Mouse (Mus musculus) gastrocnemius, postnatal 10 days (tissue): ENCODE results near the gene Rgs5. TPM values are rescaled to one million over a fixed set of nuclear protein-coding genes. Genes with fewer than 3 reads are reported as not detected.
A peak's percentile ranks its signal among the peaks of the same experiment; 100 is the strongest.

ENCODE experiments used
- DNase-seq: peaks from one replicate; pipeline ENCODE4 v3.0.0; 2021; ENCODE audit warnings: mixed read lengths
- long read RNA-seq, 2 experiments: library from polyadenylated mRNA; stranded (forward); transcript quantifications; one replicate each; pipeline ENCODE4 v2.0.0; 2021
- total RNA-seq, 2 experiments: library from RNA; stranded (reverse); gene quantifications; 2 replicates each; pipeline ENCODE4 v1.2.3; 2021

The Rgs5 gene
- total RNA-seq, result 100 to 1,000 TPM; 198 to 208 TPM
- long read RNA-seq, experiment 1, full-length matches to known transcripts, result 242 of 271 reads
- long read RNA-seq, experiment 1, partial matches to known transcripts, result 25 of 271 reads
- long read RNA-seq, experiment 1, other reads (novel, unspliced or antisense), result 4 of 271 reads
- long read RNA-seq, experiment 2, full-length matches to known transcripts, result 195 of 224 reads
- long read RNA-seq, experiment 2, partial matches to known transcripts, result 26 of 224 reads
- long read RNA-seq, experiment 2, other reads (novel, unspliced or antisense), result 3 of 224 reads

DNA sequence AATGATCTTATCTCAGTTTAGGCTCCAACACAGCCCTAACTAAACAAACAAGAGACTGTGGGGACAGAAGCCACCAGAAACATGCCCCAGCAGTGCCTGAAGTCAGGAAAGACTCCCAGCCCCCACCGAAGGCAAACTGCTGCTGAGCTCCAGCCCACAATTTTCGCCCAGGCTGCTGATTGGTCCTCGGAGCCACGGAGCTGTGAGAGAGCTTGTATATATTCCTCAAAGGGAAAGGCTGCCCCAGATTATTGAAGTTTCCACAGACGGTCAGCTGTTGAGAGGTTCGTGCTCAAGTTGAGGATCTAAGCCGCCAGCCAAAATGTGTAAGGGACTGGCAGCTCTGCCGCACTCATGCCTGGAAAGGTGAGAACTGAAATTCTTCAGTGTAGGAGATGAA lies at the start of gene Rgs5:
TSS of gene Rgs5 (plus strand) at position 246 of the 400 bp plus-strand sequence.
- DNase-seq, result no peak

DNA sequence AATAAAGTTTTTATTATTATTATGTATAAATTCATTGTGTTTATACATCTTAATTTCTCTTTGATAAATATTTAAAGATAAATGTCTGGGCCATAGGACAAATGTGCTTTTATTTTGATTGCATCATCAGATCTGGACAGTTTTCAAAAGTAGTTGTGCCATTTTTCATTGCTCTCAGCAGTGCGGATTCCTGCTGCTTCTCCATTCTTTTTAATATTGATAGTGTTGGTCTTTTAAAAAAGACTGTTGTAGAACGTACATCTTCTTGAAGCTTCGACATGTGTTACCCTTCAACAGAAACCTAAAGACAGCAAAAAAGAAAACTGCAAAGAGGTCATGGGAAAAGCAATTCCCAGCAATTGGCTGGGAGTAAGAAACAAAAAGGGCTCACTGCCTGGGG lies 49.1 kb upstream of the Rgs5 start:
- no peak for DNase-seq

DNA sequence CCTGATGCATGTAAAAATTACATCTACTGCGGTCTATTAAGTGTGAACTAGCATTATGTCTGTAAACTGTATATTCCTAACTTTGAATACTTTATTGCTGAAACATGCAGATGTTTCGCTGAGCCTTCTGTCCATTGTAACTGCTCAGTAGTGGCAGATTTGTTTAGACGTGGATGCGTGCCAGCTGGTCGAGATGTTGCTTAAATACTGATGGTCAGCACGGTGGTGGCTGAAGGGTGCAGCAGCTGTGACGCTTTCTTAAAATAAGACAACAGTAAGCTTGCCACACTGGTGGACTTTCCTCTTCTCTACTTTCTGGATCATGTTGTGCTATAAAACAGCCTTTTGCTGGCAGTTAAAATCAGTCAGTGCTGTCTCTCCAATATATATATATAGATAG lies 25.6 kb upstream of the Rgs5 start:
- DNase-seq, result no peak

DNA sequence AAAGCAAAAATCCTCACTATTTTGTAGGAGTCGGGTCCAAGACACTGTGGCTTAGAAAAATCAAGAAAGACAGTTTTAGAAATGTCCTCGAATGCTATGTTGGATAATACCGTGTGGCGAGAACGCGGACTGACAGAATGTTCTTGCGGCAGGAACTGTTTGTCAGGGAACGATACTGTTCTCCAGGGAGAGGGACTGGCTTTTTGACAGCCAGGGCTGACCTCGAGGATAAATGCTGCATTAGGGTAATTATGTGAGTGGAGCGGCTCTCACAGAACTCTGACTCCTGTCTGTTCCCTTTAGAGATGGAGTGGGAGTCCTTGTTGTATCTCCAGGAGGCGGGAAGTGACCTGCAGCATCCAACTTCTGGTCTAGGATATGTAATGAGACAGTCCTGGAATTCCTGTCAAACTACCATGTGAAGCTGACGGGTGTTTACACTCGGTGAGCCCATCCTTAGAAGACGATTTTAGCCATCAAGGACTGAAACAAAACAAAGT lies 18.0 kb upstream of the Rgs5 start:
- no peak for DNase-seq

DNA sequence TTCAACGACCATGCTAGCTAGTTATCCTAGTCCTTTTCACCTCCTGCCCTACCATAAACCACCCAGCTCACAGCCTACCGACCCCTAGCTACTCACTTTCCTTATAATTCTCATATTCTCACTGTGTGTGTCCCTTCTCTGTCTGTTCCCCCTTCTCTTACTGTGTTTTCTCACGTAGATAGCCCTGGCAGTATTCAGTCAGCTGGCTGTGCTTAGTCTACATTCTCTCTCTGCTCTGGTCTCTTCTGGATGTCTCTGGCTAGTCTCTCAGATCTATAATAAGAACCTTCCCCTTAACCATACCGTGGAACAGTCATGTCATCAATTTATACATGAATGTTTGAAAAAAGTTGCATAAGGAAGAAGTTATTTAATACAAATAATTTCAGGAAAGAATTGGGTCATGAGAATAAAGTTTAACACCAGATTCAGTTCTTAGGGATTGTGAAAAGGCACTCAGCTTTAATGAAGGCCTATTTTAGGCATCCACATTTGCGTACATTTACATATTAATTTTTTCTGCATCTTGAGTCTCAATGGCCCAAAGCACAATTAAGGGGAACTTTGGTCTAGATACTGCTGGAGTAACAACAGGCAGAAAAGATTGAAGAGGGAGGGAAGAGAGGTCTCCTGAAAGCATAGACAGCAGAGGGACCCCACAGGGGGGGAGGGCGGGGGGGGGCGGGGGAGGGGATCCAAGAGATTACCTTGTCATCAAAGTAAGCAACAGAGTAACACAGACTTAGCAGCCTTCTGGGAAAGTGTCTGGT lies 10.2 kb upstream of the Rgs5 start:
- DNase-seq, result no peak

DNA sequence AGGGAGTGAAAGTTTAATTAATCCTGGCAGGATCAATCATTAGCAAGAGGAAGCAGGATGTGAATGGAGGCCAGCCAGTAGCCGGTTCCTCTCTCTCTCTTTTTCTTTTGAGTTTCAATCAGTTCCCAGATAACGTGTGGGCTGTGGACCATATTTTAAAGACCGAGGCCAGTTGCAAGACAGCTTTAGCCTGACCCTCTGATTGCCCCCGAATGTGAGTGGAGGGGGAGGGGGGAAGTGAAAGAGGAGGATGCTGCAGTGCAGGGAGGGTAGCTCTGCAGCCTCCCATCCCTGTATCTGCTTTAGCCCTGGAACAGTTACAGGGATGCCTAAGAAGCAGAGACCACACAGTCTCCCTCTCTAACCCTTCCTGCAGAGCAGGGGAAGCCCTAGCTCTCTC lies 4.2 kb downstream of the Rgs5 start:
- no peak for DNase-seq

DNA sequence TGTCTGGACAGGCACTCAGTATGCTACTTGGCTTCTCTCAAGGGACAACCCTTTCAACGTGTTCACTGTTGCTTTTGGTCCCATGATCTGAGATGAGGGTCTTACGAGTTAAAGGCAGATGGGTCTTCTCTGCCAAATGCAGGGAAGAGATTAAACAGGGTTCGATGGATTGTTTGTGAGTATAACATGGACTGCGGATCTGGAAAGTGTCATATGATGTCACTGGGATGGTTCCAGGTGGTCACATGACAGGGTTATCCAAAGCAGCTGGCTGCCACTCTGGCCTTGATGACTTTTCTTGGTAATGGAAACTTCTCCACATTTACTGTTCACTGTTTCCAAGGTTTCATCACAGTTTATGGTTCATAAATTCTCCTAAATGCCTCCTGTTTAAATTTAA lies 12.0 kb downstream of the Rgs5 start:
- no peak for DNase-seq

DNA sequence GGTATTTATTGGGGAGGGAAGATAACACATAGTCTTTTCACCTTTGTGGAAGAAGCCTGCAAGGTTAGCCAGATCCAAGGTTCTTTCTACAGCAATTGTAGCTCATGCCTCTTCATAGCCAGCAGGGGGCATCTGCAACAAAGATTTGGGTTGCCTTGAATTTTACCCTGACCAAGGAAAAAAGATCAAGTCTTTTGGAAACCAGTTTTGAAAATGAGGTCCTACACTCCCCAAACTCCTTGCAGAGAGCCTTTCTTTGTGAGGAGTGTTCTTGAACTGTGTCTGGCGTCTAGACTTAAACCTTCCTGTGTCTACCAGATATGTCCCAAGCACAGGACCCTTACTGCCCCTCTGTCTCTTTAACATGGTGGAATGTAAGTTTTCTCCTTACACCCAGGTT lies 15.4 kb downstream of the Rgs5 start:
- DNase-seq, result peak; percentile 23

DNA sequence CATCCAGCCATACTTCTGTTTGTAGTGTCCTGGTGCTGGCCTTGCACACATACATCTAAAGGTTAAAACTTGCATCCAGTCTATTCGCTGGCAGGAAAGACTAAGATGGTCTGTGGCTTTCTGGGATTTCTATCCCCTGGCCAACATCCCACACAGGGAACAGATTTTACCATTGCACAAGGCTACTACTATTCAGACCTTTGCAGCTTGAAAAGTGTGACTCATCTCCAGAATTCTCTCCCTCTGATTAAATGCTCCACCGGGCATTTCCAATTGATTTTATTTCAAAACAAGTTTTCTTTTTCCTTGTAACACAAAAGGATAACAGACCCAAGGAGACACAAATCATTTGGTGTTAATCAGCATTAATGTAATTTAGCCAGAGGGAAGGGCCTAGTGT lies 16.5 kb downstream of the Rgs5 start:
- DNase-seq, result no peak

DNA sequence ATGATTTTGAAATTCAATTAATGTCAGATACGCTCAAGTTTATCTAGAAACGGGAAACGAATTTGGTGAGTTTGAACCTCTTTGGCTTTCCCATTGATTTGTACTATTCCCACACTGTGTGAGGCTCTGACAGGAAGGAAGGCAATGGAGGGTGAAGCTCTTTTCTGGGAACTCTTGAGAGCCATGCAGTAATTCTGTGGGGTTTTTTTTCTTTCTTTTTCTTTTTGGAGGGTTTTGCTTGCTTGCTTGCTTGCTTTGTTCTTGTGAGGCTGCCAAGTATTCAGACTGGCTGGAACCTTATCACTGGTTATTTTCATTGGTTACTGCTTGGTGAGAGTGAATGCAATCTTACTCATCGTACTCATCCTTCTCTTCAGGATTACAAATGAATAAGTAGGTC lies 17.0 kb downstream of the Rgs5 start:
- DNase-seq, result no peak

DNA sequence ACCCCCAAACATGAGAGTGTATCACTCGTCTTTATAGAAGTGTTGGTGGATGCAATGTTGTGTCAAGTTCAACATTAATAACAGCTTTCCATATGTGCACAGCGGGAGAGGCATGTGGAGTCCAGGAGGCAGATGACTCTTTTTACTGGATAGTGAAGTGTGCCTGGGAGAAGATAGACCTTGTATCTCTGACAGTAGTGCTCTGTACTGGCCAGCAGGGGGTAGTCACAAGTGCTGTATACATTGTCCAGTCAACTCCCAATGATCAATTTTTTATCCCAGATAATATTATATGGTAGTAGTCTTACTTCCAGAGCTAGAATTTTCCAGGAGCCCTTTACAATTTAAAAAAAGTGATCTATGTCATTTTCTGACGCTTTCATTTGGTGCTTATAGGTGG lies 18.8 kb downstream of the Rgs5 start:
- no peak for DNase-seq

DNA sequence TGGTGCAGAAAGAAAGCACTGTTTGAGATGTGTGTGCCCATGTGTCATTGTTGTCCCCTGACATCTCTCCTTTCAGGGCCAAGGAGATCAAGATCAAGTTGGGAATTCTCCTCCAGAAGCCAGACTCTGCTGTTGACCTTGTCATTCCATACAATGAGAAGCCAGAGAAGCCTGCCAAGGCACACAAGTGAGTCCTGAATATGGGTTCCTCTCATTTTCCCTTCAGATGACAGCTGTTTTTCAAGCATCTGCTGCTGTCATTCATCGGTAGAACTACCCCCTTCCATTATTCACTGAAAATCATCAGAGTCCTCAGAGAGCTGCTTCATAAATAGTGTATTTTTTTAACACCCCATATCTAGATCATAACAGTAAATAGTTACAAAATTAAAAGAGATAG lies 21.4 kb downstream of the Rgs5 start:
- DNase-seq, result no peak

DNA sequence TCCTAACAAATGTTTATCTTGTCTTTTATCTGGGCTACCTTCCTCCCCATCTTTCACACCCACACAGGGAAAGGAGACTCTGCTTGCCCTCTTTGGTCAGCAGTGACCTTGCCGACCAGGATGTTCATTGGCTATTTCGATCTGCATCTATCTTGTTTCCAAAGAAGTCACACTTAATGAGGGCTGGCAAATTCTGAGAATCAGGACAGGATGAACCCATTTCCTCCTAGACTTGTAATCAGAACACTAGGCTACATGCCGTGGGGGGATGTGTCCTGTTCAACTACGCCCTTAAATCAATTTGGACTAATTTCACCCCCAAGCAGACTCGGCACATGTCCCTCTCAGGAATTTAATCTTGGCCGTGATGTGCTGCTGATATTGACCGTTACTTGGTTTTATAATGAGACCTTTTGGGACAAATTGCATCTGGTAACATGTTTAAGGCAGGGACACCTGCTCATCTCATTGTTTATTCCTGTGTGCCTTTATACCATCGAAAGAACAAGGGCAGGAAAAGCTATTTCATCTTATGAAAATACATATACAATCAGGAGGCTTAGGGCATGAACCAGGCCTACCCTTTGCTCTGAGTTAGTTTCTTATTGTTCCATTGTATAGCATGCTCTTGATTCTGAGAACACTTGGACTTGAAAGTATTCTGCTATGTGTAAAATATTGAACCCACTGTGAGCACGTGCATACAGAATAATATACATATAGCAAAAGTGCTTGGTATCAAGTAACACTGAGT lies 25.3 kb downstream of the Rgs5 start:
- DNase-seq, result no peak

DNA sequence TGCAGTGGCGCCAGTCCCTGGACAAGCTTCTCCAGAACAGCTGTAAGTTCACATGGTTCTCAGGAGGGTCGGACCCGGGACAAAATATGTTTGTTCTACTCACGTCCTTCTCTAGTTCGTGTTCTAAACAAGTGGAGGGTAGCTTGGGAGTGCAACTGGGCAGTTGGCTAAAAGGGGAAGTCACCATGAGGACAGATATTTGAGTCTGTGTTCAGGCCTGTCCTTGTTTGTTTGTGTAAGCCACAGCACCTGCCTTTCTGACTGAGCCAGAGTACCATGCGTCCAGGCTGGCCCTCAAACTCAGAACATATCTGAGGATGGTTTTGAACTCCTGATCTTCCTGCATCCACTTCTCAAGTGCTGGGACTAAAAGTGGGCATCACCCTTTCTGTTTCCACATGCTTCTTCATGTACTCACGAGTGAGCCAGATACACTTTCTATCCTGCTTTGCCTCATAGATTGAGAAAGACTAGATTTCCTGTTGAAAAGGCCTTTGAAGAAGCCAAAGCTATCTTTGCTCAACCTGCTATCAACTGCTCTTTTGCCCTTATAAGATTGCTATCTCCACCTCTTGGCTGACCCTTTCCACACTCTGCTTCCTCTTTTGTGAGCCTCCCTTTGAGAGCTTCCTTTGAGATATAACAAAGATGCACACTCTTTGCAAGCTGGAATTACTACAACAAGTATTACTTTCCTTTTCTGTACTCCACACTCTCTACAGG lies 27.6 kb downstream of the Rgs5 start:
- DNase-seq, result no peak

DNA sequence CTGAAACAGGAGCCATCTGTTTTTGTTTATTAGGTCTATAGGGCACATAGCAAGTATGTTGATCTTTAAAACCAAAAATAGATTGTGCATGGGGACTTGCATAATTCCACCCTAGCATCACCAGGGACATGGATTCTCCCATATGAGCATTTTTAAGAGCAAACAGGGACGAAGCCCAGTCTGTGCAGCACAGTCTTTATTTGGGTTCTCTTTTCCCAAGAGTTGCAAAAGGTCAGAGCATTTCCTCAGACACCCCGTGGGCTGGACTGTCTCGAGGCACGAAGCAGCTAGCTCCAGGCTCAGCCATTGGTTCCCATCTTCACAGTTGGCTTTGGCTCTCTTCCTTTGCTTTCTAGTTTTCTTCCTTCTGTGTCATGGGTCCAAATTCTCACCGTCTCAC lies 30.0 kb downstream of the Rgs5 start:
- DNase-seq, result no peak

DNA sequence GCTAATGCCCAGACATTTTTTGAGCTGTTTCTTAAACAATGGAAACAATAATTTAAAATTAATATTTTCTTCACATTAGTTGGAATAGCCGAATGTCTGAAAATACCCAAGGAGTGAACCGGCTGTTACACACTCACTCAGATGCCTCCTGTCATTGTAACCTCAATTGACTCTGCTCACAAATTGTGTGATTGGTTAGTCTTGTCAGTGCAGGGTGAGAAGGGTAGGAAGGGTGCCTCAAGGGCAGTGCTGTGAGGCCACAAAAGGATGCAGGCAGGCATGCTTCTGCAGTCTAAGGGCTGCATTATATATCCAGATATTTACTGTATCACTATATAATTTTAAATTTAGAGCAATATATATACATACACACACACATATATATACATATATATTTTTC lies 37.7 kb downstream of the Rgs5 start:
- no peak for DNase-seq

DNA sequence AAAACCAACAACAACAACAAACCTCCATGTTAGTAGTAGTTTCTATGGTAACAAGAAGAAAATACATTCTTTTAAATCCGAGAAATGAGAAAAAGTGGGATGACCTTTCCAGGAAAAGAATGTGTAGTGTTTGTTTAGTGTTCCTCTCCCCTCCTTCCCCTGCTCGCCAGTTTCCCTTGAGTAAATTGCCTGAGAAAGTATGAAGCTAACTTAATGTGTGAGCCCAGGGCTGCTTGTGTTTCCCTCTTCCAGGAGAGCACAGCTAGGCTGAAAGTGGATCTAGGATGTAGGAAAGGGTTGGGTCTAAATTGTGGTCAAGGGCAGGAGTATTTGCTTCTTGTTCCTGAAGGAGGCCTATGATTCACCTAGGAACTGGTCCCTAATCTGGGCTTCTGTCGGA lies 38.2 kb downstream of the Rgs5 start:
- no peak for DNase-seq

DNA sequence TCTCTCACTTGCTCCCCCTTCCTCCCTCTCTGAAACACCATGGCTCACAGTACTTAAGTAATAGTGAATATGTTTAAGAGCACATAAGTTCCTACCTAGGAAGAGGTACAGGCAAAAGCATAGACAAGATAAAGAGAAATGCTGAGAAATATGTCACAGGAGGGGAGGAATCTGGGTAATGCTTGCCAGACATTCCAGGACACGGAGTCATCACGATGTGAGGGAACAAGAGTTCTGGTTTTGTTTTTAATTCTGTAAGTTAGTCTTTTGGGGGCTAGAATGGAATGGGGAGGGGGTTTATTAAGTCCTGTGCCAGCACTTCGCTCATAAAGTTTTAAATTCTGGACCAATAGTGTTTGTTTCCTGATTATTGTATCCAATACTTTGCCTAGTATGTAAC lies 40.1 kb downstream of the Rgs5 start:
- DNase-seq, result no peak

DNA sequence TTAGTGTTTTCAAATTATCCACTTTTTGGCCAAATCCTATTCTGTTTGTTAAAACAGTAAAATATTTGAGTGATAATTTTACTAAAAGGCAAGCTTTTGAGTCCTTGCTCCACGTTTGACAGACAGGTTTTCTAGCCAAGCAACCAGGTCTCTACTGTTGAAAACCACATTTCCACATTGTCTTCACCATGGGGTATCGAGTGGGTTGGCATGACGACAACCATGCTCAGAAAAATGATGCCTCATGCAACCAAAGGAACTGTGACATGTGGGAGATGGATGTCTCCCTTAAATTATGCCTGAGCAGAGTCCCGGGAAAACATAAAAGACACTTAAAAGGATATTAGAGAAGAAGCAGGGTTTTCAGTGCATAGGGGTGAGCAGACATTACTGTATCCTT lies 41.9 kb downstream of the Rgs5 start:
- no peak for DNase-seq

DNA sequence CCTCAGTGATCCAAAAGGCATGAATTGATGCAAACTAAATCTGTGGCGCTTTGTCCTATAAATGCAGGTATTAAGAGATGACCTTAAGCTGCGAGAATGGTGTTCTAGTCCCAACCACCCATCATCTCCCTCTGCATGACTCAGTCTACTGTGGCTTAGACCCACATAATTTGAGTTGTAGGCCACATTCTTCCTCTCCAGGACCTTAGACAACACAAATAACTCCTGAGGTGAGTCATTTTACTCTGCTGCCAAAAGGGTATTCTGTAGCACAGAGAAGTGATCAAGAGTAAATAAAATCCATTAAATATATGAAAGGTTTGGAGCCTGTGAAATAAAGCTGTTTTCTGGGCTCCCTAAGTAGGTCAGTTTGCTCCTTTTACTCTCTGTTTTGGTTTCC lies 43.9 kb downstream of the Rgs5 start:
- no peak for DNase-seq

DNA sequence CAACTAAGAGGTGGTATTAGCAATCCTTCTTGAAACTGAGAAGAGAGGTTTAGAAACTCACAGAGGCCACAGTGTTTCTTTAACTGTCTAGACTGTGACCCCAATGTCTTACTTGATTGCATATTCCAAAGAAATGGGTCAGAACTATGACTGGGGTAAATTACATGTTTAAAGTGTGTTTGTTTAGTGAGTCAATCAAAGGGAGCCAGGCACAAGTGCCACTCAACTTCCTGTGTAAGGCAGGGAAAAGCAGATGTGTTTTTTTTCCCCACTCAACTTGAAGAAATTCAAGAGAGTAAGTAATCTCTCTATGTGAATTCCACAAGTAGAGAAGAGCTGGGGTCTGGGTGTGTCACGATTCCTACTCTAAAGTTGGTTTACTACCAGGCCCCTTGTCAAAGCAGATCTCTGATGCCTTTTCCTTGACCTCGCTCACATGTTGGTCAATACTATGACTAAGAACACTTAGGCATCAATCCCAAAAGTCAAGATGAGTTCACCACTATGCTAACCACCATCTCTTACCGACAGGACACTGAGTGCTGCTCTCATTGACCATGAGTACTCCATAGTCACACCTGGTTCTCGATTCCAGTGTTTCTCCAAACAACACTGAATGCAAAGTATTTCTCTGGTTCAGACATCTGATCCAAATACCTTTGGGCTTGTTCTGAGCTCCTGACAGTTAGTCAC lies 49.2 kb downstream of the Rgs5 start:
- DNase-seq, result no peak

DNA sequence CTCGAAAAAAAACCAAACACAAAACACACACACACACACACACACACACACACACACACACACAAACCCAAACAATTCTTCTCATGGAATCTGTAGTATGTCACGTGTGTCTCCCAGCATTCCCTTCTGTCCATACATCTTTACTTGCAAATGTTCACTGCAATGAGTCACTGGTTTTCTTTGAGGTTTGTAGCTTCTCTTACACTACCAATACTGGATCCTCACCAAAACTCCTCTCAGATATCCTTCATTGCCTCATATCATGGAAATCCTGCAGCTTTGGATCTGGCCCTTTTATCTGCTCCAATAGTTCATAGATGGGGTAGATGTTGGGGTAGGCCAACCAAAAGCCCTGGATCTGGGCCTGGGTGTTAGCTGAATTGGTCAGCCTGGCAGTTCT lies 66.5 kb downstream of the Rgs5 start:
- no peak for DNase-seq
